Mouse (Mus musculus) lung, adult 2 months (tissue): ENCODE data around the gene Dnah12.

Experiments used
- CTCF ChIP-seq: fragments of 200-500 bp; IDR thresholded peaks from 2 replicates; pipeline ENCODE4 v1.5.1; 2011; ENCODE audit warnings: mild to moderate bottlenecking, low read length, control low read depth; ENCODE audit not compliant: insufficient read depth
- POLR2A ChIP-seq: fragments of 200-500 bp; IDR thresholded peaks from 2 replicates; pipeline ENCODE4 v1.6.1; 2011; ENCODE audit warnings: low read depth, mild to moderate bottlenecking, control low read depth, low read length, borderline replicate concordance; ENCODE audit errors: extremely low read depth

DNA sequence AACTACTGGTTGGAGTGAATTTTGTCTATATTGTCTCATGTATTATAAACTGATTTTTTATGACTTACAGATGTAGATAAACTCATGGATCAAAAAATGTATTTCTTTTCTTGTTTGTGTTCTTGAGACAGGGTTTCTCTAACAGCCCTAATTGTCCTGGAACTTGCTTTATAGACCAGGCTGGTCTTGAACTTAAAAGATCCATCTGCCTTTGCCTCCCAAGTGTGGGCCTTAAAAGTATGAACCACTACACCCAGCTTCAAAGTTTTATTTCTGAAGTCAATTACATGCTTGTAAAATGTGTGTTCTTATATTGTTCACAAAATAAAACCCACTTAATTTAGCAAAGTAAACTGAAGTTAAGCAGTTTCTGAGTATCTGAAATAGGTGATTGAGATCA, 34.9 kb upstream of the Dnah12 start:
- TF ChIP-seq CTCF (no peak), POLR2A (no peak)
